Mouse (Mus musculus): ENCODE results near the gene Ankrd11.
"Not testable (repeated sequence)": the region's sequence is repeated elsewhere in the genome, so short reads cannot be mapped to it uniquely, and the experiment has no call there.

Gene Ankrd11

DNA sequence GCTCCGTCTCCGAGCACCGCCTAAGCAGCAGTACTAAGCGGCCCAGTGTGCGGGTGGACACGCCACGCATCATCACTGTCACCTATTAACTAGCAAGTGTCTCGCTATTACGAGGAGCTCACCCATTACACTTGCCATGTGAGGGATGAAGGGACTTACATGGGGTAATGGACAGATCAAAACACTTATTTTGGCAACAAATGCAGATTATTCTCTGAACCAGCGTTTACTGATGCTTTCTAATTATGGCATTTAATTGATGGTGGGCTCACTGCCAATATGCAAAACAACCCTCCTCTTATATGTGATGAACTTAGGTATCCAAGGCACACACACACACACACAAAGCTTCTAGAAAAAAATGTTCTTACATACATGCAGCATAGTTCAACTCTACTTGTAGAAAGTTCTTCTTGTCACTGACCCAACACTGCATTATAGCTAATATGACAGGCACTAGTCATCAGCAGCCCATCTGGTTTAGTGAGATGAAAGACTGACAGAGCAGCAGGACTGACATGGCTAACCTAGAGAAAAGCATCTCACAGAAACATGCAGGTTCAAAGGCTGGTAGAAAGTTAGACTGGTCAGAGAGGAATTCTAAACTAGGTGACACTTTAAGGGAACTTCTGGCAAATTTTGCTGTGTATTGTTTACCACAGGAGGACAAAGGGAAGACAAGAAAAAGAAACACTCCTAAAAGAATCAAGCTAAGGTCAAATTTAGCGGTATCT is 2.5 kb downstream of the Ankrd11 start:
- DNase-seq, result no peak

DNA sequence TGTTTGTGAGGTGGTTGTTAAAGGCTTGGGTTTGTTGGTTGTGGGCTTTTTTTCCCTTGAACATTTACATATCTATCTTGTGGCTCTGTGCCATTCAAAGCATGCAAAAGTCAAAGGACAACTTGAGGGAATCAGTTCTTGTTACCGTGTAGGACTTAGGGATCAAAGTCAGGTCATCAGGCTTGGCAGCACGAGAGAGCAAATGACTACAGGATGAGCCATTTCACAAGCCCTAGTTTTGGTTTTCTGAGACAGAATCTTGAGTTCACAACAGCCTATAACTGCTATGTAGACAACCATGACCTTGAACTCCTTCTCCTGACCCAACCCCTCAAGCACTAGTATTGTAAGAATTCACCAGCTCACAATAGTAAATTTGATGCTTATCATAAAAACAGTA is 3.7 kb downstream of the Ankrd11 start:
- no peak for DNase-seq

DNA sequence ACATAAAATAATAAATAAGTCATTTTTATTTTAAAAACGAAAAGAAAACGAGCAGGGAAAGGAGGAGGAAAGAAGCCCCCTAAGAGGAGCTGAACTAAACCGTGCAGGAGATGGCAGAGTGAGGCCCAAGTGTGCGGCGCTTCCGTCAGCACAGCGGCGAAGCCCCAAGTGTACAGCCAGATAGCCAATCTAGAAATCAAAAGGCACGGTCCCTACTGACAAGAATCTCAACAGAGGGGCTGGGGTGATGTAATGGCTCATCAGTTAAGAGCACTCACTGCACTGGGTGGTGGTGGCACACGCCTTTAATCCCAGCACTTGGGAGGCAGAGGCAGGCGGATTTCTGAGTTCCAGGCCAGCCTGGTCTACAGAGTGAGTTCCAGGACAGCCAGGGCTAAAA is 4.6 kb downstream of the Ankrd11 start:
- no peak for DNase-seq

DNA sequence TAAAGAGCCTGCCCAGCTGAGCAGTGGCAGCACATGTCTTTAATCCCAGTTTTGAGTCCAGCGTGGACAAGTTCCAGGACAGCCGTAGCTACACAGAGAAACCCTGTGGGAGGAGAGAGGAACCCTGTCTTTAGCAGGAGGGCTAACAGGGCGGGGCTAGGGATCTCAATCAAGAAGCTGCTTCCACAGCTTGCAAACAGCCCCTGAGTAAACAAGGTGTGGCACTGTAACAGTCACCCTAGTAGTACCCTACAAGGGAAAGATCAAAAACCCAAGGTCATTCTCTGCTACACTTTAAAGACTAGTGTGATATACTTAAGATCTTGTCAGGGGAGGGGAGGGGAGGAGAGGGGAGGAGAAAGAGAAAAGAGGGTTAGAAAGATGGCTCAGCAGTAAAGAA is 5.1 kb downstream of the Ankrd11 start:
- peak in 1 of 2 experiments; percentile 25 for DNase-seq

DNA sequence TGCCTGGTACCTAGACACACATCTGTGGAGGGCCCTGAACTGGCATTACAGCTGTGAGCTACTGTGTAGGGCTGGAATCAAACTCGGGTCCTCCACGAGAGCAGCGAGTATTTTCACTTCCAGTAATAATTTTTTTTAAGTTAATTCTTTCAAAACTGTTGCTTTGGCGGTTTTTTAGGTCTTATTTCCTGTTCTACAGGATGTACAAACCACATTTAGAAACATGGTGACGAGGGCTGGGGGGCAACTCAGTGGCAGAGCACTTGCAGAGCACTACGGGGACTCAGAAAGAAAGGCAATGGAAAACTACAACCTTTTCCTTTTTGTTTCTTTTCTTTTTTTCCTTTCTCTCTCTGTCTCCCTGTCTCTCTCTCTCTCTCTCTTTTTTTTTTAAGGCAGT is 7.9 kb downstream of the Ankrd11 start:
- no peak for DNase-seq

DNA sequence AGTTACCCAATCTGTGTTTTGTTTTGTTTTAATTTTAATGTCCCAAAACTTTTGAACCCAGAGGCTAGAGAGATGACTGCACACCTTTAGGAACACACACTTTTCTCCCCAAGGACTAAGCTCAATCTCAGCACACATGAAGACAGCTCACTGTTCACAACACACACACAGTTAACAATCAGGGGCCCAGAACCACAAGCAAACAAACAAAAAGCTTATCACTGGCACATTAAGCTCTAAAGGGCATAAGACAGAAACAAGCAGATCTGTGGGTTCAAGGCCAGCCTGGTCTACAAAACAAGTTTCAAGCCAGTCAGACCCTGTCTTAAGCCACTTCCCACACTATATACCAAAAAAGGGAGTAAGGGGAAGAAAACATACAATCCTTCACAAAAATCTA is 8.6 kb downstream of the Ankrd11 start:
- DNase-seq, result no peak

DNA sequence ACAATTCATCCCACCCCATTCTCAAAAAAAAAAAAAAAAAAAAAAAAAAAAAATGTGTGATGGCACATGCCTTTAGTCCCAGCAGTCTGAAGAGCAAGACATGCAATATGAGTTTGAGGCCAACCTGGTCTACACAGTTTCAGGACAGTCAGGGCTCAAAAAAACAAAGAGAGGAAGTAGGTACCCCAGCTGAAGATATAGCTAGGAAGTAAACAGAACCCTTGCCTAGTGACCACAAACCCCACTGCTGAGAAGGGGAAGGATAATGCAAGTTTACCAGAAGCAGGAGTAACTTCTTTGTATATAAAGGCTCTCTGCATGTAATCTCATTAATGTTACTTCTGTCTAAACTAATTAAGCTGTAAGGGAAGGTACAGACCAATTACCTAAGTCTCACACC is 9.3 kb downstream of the Ankrd11 start:
- DNase-seq, result no peak

DNA sequence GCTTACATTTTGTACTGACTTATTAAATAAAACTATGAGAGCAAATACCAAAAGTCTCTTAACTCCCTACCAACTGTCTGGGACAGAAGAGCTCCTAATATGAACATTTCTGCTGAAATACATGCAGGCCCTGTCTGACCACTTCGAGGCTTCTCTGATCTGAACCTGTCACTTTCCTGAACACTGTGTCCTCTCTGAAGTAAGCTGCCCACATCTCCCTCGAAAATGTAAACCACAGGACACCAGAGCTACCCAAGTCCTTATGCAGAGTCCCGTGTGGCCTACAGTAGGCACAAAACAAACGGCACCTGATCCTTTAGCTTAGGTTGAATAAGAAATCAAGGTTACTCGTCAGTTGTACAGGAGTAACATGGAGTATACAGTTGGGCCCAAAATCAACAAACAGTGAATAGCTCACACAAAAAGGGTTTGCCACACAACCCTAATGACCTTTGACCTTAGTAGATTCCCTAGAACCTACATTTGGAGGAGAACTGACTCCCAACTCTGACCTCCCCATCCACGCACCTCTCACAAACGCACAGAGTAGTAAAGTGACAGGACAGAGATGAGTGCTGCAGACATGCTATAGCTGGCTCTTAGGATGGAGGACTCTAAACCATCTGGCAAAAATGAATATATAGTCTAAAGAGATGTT is 10.6 kb downstream of the Ankrd11 start:
- DNase-seq, result no peak

DNA sequence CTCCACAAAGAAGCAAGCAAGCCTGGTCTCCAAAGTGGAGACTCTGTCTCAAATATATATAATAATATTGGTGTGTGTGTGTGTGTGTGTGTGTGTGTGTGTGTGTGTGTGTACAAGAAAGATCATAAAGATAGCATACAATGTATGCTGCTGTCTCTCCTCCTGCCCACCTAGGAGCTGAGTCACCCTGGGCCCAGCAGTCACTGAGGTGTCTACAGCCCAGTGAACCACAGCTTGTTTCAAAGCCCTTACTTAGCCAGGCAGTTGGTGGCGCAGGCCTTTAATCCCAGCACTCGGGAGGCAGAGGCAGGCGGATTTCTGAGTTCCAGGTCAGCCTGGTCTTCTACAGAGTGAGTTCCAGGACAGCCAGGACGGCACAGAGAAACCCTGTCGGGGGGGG is 12.0 kb downstream of the Ankrd11 start:
- DNase-seq, result not testable (repeated sequence)

DNA sequence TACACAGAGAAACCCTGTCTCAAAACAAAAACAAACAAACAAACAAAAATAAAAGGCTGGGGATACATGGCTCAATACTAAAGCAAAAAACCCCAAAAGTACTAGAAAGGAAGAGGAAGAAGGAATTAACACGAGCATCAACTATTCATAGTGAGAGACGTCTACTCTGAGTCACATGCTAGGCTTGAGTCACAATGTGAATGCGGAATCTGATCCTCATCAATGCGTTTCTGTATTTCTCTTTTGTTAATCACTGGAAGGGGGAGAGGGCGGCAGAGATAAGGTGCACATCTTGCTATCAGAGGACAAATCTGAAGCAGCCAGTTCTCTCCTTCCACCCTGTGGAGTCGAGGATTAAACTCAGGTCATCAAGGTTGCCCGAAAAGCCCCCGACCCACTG is 14.3 kb downstream of the Ankrd11 start:
- no peak for DNase-seq

DNA sequence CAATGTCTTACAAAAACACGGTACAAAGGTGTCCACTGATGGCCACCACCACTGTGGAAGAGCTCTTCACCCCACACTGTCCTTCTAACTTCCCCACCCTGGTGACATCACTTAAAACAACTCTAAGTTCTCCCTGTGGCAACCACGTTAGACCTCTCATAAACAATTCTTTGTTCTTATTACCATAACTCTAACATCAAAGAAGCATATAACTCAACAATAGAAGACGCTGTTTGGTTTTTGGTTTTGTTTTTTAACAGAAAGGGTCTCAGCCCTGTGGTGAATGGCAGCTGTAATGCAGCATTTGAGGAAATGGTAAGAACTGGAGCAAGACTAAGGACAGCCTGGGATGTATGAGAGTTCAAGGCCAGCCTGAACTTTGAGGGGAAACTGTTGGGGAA is 16.1 kb downstream of the Ankrd11 start:
- DNase-seq, result no peak

DNA sequence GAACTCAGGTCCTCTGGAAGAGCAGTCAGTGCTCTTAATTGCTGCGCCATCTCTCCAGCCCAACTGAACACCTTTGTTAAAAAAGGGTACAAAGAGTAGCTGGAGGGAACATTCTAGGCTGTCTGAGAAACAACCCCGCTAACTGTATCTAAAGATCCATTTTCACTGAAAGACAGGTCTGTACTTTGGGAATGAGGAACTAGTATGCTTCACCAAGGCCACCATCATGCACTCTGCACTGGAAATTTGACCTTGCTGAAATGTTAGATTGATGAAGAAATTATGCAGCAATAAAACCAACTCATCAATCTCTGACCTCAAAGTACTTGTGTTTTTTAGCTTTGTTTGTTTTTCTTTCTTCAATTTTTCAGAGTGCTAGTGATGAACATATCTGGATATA is 17.9 kb downstream of the Ankrd11 start:
- DNase-seq, result no peak

DNA sequence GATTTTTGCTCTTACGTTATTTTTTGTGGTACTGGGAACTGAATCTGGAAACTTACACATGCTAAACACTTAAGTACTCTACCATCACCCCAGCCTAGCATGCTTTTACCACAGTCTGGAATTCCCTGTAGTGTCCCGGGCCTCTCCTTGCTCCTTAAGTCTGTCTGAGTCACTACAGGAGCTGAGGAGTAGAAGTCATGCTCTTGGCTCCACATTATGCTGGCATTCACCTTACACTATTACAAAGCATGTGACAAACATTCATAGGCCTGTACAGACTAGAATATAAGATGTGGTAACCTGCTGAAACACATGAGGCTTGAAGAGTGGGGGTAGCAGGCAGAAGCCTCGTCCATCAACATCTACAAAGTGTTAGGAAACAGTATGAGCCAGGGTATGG is 19.4 kb downstream of the Ankrd11 start:
- no peak for DNase-seq

DNA sequence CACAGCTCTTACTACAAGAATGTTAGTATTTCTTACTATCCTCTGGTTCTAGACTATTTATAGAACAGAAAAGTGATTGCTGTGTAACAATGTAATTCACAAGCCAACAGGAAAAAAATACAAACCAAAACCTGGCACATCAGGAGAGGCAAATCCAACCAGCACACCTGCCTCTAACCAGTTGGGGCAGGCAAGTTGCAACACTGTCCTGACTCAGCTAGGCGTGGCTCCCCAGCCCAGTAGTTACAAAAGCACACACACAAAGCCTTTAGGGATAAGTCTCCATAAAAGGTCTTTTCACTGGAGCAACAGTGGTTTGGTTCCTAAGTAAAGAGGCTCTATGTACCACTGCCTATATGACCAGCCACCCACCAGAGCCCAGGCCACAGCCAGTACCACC is 20.8 kb downstream of the Ankrd11 start:
- DNase-seq, result no peak

DNA sequence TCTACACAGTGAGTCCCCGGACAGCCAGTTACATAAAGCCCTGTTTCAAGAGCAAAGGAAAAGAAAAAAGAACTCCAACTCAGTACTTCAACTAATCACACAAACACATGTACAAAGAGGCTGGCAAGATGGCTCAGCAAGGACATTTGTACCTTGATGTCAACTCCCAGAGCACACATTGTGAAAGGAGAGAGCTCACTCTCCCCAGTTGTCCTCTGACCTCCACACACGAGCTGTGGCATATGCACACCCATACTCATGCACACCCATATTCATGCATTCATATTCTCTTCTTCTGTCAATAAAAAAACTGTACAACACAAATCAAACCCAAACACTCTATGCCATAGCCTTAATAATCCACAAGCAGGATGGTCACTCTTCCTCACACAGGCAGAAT is 21.2 kb downstream of the Ankrd11 start:
- no peak for DNase-seq

DNA sequence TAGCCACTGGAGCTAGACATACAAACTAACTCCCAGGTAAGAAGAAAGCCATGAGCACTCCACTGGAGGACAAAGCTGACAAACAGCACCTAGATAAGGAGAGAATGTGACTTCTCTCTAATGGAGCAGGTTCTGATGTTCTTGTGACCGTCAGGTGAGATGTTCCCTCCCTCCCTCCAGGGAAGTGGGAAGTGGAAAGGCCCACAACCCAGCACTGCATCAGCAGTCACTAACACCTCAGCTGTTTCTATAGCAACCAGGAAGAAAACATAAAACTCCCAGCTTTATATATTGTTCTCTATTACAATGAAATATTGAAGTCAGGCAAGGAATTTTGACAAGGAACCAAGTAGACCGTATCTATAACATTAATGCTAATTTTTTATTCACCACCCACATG is 22.0 kb downstream of the Ankrd11 start:
- no peak for DNase-seq

DNA sequence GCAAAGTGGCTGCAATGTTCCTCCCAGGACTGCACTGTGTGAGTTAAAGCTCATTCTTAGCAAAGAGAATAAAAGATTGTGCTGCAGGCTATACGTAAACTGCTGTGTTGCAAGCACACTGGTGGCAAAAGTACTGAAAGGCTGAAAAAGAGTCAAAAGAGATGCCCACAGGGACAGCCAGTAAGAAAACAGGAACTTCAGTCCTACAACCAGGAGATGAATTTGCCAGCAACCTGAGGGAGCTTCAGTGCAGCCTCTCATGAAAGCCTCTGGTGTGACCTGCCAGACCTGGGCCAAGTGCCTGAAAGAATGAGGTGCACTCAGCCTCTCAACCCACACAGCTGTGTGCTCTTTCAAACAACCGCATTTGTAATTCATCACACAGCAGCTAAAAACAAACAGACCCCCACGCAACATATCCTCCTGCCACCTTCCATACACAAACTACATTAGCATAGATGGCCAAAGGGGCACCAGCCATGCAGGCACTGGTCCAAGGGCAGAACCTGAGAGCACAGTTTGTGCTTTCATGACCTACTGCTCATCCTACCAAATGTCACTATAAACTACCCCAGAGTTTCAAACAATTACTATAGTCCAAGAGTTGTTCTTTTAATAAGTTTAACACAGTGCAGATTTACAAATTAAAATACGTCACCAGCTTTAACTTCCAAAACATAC is 23.5 kb downstream of the Ankrd11 start:
- DNase-seq, result no peak

DNA sequence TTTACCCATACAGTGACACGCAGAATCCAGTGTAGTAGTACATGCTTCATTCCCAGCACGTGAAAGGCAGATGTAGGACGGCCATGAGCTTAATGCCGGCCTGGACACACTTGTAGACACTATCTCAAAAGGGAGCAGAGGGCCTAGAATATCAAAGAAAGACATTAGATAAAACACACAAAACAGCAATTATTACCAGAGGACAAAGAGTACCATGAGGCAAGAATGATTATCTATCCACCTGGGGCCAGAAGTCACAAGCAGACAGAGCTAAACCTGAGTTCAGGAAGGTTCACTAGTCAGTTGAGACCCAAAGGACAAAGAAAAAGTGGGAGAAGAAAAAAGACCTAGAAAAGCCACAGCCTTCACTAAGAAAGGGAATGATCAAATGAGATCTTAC is 24.9 kb downstream of the Ankrd11 start:
- DNase-seq, result no peak

DNA sequence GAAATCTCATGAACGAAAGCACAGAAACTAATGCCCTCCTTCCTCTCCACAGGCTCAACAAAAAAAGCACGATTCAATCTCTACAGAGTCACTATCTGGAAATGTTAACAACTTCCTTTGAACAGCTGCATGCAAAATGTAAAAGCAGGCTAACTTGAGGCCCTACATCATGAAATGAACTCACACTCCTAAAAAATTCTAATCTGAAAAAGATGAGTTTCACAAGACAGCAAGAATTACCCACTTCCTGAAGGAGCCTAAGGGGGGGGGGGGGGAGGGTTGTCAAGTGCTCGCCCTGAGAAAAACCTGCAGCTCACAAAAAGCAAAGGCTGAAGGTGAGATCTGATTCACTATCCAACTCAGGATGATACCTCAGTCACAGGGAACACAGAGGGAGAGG is 27.0 kb downstream of the Ankrd11 start:
- DNase-seq, result no peak

DNA sequence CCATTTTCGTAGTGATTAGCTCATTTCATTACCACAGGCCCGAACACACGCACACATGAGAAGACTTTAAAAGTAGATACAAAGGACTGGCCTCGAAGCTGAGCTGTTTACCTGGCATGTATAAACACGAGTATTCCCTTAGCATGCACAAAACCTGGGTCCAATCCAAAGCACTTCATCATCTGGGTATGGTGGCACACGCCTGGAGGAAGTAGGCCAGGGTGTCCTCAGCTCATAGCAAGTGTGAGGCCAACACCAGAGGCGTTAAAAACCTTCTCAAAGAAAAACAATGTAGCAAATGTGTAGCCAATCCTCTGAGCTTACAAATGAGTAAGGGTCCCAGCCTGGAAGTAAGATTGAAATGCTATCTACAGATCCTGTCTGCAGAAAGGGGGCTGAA is 27.6 kb downstream of the Ankrd11 start:
- no peak for DNase-seq

DNA sequence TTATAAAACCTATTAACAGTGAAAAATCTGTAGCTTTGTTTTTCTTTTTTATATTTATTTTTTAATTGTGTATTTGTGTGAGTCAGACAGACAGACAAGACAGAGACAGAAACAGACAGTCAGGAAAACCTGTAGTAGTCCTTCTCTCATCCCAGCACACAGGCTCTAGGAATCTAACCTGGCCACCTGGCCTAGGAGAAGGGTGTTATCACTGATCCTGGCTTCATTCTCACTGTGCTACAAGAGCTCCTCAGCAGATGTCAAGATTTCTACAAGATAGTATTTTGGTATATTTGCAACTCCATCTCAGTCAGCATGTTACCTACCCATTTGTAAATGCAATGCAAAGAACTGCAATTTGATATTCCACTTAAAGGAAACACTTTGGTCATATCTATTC is 30.8 kb downstream of the Ankrd11 start:
- DNase-seq, result no peak

DNA sequence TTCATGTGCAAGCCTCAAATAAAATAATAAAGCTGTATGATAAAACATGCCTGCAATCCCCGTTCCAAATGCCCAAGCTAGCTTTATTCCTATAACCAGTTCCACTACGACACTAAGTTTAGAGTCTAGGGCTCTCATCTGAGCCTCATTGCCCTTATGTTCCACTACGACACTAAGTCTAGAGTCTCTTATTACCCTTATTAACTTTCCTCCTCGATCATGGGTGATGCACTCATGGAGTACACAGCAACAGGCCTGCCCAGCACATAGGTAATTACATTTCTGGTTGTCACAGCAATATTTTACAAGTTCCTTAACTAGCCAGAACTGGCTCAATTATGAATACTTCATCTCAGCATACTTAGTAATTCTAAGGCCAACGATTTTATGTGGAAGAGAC is 36.3 kb downstream of the Ankrd11 start:
- no peak for DNase-seq

DNA sequence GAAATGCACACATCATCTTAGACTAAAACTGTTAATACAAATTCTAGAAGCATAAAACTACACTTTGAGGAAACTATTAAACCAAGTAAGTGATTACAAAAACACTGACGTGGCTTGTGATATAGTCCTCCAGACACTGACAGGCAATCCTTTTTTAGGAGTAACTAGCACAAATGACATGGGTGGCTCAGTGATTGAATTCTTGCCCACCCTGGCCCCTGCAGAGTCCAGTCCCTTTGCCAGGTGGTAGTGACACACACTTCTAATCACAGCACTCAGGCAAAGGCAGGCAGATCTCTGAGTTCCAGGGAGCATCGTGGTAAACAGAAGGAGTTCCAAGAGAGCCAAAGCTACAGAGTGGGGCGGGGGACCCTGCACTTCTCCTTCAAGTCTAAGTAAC is 36.7 kb downstream of the Ankrd11 start:
- no peak for DNase-seq
